Mouse (Mus musculus) intestine, embryonic 14.5 days (tissue): ENCODE measurements at regions not wholly inside any gene's neighbourhood (a gene's known extent, or its start where the extent isn't known, plus 50 kb on each side); places are given as distances from the start of the nearest gene placed in this dataset.

Source experiments
- ATAC-seq: fragments of 200-750 bp; cut with Nextera tagmentation; replicated peaks from 2 replicates; pipeline ENCODE4 v1.8.0; 2017; ENCODE audit warnings: low read depth, moderate number of reproducible peaks, moderate TSS enrichment, moderate library complexity; ENCODE audit not compliant: low FRiP score, low TSS enrichment
- DNase-seq: peaks from one replicate; pipeline ENCODE4 v3.0.0-alpha.2; 2018; ENCODE audit warnings: low spot score
- H3K27ac ChIP-seq: fragments of 300-500 bp; sonication (generic); 2 replicates; pipeline ENCODE4 v1.5.1; 2014; ENCODE audit warnings: low read depth, mild to moderate bottlenecking, control low read depth
- H3K27me3 ChIP-seq: fragments of 300-500 bp; sonication (generic); replicated peaks from 2 replicates; pipeline ENCODE4 v1.6.1; 2014; ENCODE audit warnings: low read length, control low read depth; ENCODE audit not compliant: control insufficient read depth, insufficient read depth
- H3K36me3 ChIP-seq: fragments of 300-500 bp; sonication (generic); 2 replicates; pipeline ENCODE4 v1.6.1; 2014; ENCODE audit warnings: low read length, control low read depth; ENCODE audit not compliant: control insufficient read depth, insufficient read depth
- H3K4me1 ChIP-seq: fragments of 300-500 bp; sonication (generic); replicated peaks from 2 replicates; pipeline ENCODE4 v1.6.1; 2014; ENCODE audit warnings: low read length, control low read depth, mixed read lengths; ENCODE audit not compliant: control insufficient read depth, insufficient read depth
- H3K4me2 ChIP-seq: fragments of 300-500 bp; sonication (generic); 2 replicates; pipeline ENCODE4 v1.6.1; 2014; ENCODE audit warnings: low read length
- H3K4me3 ChIP-seq: fragments of 300-500 bp; sonication (generic); 2 replicates; pipeline ENCODE4 v1.5.1; 2014; ENCODE audit warnings: low read depth, low read length, control low read depth, mixed read lengths
- H3K9ac ChIP-seq: fragments of 300-500 bp; sonication (generic); 2 replicates; pipeline ENCODE4 v1.6.1; 2014; ENCODE audit warnings: mild to moderate bottlenecking, low read length
- H3K9me3 ChIP-seq: fragments of 300-500 bp; sonication (generic); 2 replicates; pipeline ENCODE4 v1.6.1; 2016; ENCODE audit warnings: low read length, control low read depth; ENCODE audit not compliant: control insufficient read depth
- WGBS: fragments of 180-500 bp; shearing (Covaris S2); extraction: QIAGEN DNeasy Blood & Tissue Kit; methylation state at CpG from one replicate; pipeline ENCODE4 v1.1.7; 2014; 5-methylcytosine and 5-hydroxymethylcytosine counted together

GRCm38 (mm10) chr2:92717706-92718105, 118.2 kb downstream of the Chst1 start:
- Histone ChIP-seq H3K4me1 (no peaks in the 10 kb centered on the region; the same call in 1 of the 2 replicates), H3K27me3 (no peaks in the 10 kb centered on the region), H3K4me2 (no peak overlapping the region), H3K9me3 (no peaks in the 10 kb centered on the region), H3K4me3 (no peak overlapping the region), H3K36me3 (no peaks in the 10 kb centered on the region), H3K9ac (no peak overlapping the region), H3K27ac (no peak overlapping the region)
- no peak for DNase-seq
- no peak for ATAC-seq
- WGBS: 69% methylated on average over 2 of the region's 3 CpGs

- H3K4me1 ChIP-seq: 0 out of 2 replicates have a peak, but pooled peaks cover 2% of the 10 kb centered on the region
- no peaks in the 10 kb centered on the region for H3K27me3 ChIP-seq
- H3K4me3 ChIP-seq: no peak overlapping the region
- DNase-seq (no peak), ATAC-seq (no peak)
- no peak overlapping the region for H3K27ac ChIP-seq
- WGBS: 86% methylated on average over 3 of the region's 3 CpGs
- H3K4me2 ChIP-seq: no peak overlapping the region
- H3K9ac ChIP-seq: no peak overlapping the region
- H3K9me3 ChIP-seq: no peaks in the 10 kb centered on the region
- H3K36me3 ChIP-seq: no peaks in the 10 kb centered on the region
Measured at GRCm38 (mm10) chr2:92721951-92722350, 122.4 kb downstream of the Chst1 start.

- Histone ChIP-seq H3K4me3 (no peak overlapping the region), H3K36me3 (no peaks in the 10 kb centered on the region), H3K27me3 (no peaks in the 10 kb centered on the region), H3K9ac (no peak overlapping the region), H3K4me2 (no peak overlapping the region), H3K9me3 (no peaks in the 10 kb centered on the region), H3K4me1 (0 out of 2 replicates have a peak, but pooled peaks cover 2% of the 10 kb centered on the region), H3K27ac (no peak overlapping the region)
- DNase-seq (no peak), ATAC-seq (no peak)
- WGBS: 48% methylated on average over 9 of the region's 9 CpGs
Measured at GRCm38 (mm10) chr2:92723618-92724263, 124.2 kb downstream of the Chst1 start.

- DNase-seq (no peak), ATAC-seq (no peak)
- Histone ChIP-seq H3K4me3 (no peak overlapping the region), H3K4me2 (no peak overlapping the region), H3K9me3 (no peaks in the 10 kb centered on the region), H3K36me3 (no peaks in the 10 kb centered on the region), H3K27me3 (no peaks in the 10 kb centered on the region), H3K27ac (no peak overlapping the region), H3K4me1 (0 out of 2 replicates have a peak, but pooled peaks cover 2% of the 10 kb centered on the region), H3K9ac (no peak overlapping the region)
- WGBS: 60% methylated on average over 7 of the region's 7 CpGs
Measured at GRCm38 (mm10) chr2:92726640-92727039, 127.1 kb downstream of the Chst1 start.

GRCm38 (mm10) chr2:92727241-92727640, 127.7 kb downstream of the Chst1 start:
- H3K9ac ChIP-seq: no peak overlapping the region
- no peak overlapping the region for H3K4me2 ChIP-seq
- ATAC-seq (no peak), DNase-seq (no peak)
- H3K27ac ChIP-seq: no peak overlapping the region
- 83% methylated on average over 2 of the region's 2 CpGs for WGBS
- 0 out of 2 replicates have a peak, but pooled peaks cover 2% of the 10 kb centered on the region for H3K4me1 ChIP-seq
- no peaks in the 10 kb centered on the region for H3K36me3 ChIP-seq
- H3K27me3 ChIP-seq: no peaks in the 10 kb centered on the region
- H3K9me3 ChIP-seq: no peaks in the 10 kb centered on the region
- no peak overlapping the region for H3K4me3 ChIP-seq

- no peaks in the 10 kb centered on the region for H3K36me3 ChIP-seq
- DNase-seq (no peak), ATAC-seq (no peak)
- 82% methylated on average over 3 of the region's 3 CpGs for WGBS
- 0 out of 2 replicates have a peak, but pooled peaks cover 2% of the 10 kb centered on the region for H3K4me1 ChIP-seq
- no peak overlapping the region for H3K4me2 ChIP-seq
- no peak overlapping the region for H3K27ac ChIP-seq
- H3K9ac ChIP-seq: no peak overlapping the region
- H3K4me3 ChIP-seq: no peak overlapping the region
- no peaks in the 10 kb centered on the region for H3K27me3 ChIP-seq
- H3K9me3 ChIP-seq: no peaks in the 10 kb centered on the region
Measured at GRCm38 (mm10) chr2:92728388-92728787, 128.9 kb downstream of the Chst1 start.

GRCm38 (mm10) chr2:92730371-92730770, 130.9 kb downstream of the Chst1 start:
- 91% methylated on average over 6 of the region's 6 CpGs for WGBS
- Histone ChIP-seq H3K27me3 (no peaks in the 10 kb centered on the region), H3K36me3 (no peaks in the 10 kb centered on the region), H3K4me2 (no peak overlapping the region), H3K27ac (no peak overlapping the region), H3K4me3 (no peak overlapping the region), H3K4me1 (0 out of 2 replicates have a peak, but pooled peaks cover 2% of the 10 kb centered on the region), H3K9me3 (no peaks in the 10 kb centered on the region), H3K9ac (no peak overlapping the region)
- ATAC-seq (no peak), DNase-seq (no peak)

- Histone ChIP-seq H3K4me1 (no peaks in the 10 kb centered on the region), H3K9ac (no peak overlapping the region), H3K4me3 (no peak overlapping the region), H3K36me3 (no peaks in the 10 kb centered on the region), H3K27me3 (no peaks in the 10 kb centered on the region), H3K27ac (no peak overlapping the region), H3K9me3 (no peaks in the 10 kb centered on the region), H3K4me2 (no peak overlapping the region)
- ATAC-seq (no peak), DNase-seq (no peak)
- 78% methylated on average over 1 of the region's 1 CpGs for WGBS
Measured at GRCm38 (mm10) chr2:92733403-92733802, 133.9 kb downstream of the Chst1 start.

- Histone ChIP-seq H3K9ac (no peak overlapping the region), H3K4me1 (no peaks in the 10 kb centered on the region), H3K4me2 (no peak overlapping the region), H3K4me3 (no peak overlapping the region), H3K27ac (no peak overlapping the region), H3K27me3 (no peaks in the 10 kb centered on the region), H3K9me3 (no peaks in the 10 kb centered on the region), H3K36me3 (no peaks in the 10 kb centered on the region)
- ATAC-seq: no peak
- DNase-seq: no peak
- WGBS: 76% methylated on average over 5 of the region's 5 CpGs
Measured at GRCm38 (mm10) chr2:92735784-92736183, 136.3 kb downstream of the Chst1 start.
